Mouse (Mus musculus) frontal cortex, adult 2 months (tissue): ENCODE measurements around the gene Wiz. TPM values are rescaled to one million over a fixed set of nuclear protein-coding genes. Genes with fewer than 3 reads are reported as not detected.

ENCODE experiments used
- DNase-seq, 2 experiments: peaks; one replicate each; pipeline ENCODE4 v3.0.0; 2022; ENCODE audit warnings: low spot score in 1 of 2; ENCODE audit errors: extremely low spot score in 1 of 2
- polyA plus RNA-seq: library from polyadenylated mRNA; depleted of rRNA; stranded (reverse); fragments of >200 nt; gene quantifications from 2 replicates; pipeline ENCODE4 v1.2.3, GENCODE M21; 2012; rRNA removed

Gene Wiz
- 38.6 and 41.4 TPM in 2 replicates for polyA plus RNA-seq

DNA sequence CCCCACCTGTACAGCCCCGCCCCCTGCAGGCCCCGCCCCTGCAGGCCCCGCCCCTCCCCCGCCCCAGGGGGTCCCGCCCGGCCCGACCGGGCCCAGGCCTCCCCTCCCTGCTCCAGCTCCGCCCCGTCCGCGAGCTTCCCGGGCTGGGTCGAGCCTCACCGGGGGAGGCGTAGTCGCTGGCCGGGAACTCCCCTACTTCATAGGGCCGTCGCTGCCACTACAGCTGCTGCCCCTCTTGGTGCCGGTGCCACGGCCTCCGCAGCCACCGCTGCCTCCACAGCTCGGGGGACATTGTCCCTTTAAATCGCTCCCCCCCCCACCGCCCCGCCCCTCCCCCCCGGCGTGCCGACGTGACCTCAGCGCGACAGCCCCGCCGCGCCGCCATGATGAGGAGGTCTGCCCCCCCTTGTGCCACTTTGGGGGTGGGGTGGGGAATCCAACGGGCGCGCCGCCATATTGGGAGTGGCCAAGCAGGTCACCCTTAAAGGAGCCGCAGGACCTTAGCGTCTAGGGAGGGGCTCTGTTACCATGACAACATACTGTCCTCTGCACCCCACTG is at the start of gene Wiz:
Gene Wiz, minus strand, starts transcription at position 339 of the 559 bp plus-strand sequence.
- peak; percentile 89 to 96 for DNase-seq

DNA sequence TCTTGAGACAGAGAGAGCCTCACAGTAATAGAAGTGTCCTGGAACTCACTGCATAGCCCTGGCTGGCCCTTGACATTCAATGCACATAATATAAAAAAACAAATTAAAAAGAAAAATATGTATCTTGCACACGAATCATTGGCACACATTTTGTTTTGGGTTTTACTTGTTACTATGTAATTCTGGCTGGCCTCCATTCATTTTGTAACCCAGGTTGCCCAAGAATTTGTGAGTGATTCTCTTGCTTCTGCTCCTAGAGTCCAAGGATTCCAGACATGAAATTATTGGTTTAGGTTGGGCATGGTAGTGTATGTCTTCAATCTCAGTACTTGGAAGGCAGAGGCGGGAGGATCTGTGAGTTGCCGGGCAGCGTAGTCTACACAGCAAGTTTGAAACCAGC is 47.9 kb upstream of the Wiz start:
- DNase-seq, result no peak

DNA sequence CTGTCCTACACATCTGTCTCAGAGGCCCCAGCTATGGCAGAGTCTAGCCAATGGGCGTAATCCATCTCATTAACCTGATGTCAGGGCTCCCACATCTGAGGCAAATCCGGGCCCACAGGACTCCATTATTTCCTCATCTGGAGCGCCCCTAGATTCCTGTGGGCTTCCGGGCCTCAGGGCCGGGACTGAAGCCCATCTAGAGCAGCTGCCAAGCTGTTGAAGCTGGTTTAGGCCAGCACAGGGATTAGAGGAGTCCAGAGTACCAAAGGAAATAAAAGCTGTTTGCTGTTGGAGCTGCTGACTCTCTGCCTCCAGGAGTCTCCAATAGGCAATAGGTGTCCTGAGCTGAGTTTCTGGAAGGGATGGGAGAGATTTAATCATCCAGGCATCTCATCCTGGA is 45.9 kb upstream of the Wiz start:
- no peak for DNase-seq

DNA sequence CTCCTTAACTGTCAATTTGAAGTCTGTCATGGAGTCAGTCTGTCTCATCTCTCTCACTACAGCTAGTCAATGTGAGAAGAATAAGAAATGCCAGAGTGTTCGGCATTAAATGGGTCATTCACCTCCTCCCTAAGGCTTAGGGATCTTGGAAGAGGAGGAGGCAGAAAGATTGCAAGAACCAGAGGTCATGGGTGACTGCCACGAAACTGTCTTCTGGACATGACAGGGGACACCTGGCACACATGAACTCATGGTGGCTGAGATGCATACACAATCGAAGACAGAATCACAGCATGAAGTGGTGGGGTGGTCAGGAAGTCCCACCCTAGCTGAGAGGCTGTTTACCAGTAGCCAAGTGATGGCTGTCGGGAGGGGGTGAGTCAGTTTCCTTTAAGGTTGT is 45.1 kb upstream of the Wiz start:
- no peak for DNase-seq

DNA sequence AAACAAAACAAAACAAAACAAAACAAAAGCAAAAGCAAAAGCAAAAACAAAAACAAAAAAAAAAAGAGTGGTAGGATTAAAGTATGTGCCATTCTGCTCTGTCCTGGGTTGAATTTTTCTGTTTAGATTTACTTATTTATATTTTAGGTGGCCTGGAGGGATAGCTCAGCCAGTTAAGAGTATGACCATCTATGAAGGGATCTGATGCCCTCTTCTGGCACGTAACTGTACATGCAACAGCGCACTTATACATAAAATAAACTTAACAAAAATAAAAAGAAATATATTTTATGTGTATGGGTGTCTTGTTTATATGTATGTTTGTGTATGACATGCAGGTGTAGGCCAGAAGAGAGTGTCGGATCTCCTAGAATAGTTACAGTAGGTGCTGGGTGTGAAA is 42.7 kb upstream of the Wiz start:
- peak in 1 of 2 experiments; percentile 7 for DNase-seq

DNA sequence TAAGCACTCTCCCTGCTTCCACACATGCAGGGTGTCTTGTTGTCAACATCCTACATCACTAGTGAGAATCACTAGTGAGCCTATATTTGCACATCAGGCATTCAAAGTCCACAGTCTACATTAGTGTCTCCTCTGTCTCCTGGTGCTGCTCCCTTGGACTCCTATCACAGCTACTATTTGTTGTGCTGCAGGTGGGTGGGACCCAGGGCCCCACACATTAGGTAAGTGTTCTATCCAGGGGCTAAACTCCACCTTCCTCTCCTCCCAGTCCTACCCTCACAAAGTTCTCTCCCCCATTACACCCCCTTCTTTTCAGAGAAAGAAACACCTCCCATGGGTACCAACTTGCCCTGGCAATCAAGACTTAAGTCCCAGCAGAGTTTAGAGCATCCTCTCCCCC is 37.4 kb upstream of the Wiz start:
- DNase-seq, result no peak

DNA sequence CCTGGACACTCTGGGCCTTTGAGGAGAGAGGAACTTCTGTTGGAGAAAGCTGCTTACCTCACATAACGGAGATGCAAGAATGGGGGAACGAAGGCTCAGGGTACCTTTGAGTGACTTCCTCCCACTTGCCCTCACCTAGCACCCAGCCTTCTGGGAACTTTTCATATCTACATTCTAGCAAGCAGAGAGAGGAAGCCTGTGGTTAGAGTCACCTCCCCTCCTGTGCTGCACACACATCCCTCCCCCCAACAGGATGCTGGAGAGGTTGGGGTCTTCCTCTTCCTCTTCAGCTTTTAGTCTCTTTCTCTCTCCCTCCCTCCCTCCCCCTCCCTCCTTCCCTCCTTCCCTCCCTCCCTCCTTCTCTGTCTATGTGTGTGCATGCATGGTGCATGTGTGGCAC is 34.8 kb upstream of the Wiz start, which contains the start of gene Pglyrp2:
Gene Pglyrp2, minus strand, starts transcription at position 134 of the 400 bp plus-strand sequence.
- DNase-seq, result no peak

DNA sequence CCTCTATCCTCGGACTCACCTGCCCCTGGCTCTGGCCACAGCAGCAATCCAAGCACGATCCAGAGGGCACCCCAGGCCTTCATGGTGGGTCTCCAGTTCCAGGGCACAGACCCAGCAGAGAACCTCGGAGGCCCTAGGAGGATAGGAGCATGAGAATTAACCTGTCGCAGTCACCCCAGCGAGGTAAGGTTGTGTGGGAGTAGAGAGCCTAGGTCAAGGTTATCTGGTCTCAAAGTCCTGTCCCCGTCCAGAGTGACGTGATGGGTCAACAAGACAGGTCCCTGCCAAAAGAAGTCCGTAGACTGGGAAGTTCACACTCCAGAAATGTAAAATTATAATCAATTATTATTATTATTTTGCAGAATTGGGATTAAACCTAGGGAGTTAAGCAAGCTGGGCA is 31.5 kb upstream of the Wiz start:
- no peak for DNase-seq

DNA sequence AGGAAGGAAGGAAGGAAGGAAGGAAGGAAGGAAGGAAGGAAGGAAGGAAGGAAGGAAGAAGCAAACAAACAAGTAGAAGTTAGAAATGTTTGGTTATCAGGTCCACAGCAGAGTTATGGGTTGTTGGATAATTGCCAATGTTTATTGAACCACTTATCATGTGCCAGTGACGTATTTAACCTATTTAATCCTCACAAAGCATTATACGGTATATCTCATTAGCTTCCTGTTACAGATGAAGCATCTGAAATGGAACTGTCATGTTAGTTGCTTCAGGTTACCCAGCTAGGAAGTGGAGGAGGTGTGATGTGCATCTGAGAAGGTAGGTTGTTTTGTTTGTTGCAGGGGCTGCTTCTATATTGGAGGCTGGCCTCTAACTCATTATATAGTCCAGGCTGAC is 30.8 kb upstream of the Wiz start:
- no peak for DNase-seq

DNA sequence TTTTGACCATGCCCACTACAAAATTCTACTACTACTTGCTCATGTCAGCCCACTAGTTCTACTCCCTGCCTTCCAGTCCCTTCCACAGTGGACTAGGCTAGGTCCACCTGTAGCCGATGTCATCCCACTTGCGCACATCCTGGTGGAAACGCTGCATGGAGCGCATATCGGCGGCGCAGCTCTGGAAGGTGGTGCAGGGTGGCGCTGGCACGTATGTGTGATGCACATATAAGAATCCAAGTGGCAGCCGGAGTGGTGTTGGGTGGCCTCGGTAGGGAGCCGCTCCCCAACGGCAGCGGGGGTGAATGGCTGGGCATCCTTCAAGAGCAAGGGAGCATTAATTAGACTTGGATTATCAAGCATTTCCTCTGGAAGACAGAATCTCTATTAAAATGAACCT is 27.5 kb upstream of the Wiz start:
- DNase-seq, result no peak

DNA sequence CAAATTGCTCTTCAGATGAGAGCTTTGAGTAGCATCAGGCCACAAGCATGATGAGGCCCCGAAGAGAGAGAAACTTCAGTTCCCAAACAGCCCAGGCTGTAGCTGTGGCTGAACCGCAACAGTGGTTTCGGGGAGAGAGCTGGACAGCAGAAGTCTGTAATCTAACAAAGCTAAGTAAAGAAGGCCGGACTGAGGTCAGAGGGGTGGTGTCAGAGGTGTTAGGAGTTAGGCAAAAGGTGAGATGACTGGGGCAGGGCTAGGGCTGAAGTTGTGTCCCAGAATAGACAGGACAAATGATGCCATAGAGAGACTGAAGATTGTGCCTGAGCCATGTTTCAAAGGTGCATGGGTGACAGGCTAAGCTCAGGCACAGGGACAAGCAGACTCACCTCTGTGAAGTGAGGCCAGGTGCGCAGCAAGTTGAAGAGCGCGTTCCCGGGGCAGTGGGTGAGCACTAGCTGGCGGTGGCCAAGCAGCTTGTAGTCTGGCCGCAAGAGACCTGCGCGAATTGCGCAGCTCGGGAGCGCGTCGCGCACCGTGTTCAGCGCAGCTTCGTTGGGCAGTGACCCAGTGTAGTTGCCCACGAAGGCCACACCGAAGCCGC is 26.3 kb upstream of the Wiz start:
- DNase-seq, result no peak

DNA sequence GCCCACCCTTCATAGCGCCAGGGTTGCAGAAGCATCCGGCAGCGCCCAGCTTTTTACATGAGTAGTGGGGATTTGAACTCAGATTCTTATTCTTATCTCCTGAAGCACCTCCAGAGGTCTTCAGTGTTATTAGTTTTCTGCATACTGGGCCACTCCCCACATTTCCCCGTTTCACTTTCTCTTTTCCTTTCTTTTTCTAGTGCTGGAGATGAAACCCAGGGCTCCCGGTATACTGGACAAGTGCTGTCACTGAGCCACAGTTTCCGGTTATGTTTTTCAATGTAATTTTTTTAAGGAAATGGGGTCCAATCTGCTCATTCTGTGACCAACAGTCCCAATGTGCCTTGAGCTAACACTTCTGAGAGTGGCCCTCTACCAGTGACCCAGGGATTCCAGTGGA is 22.7 kb upstream of the Wiz start:
- no peak for DNase-seq

DNA sequence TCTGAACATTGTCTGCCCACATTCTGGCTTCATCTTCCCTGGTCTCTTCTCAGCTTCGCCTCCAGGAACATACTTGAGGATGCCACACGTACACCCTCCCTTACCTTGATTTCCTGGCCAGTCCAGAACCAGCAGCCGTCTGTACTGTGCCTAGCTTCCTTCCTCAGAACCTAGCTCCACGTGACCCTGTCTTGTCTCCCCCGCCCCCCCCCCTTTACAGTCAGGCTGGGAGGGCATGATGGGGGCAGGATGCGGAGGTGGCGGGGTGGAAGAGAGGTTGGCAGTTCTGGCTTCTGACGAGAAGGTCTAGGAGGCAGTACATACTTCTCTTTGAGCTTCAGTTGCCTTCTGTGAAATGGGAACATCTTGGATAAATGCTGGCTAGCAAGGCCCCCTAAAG is 14.2 kb upstream of the Wiz start, which contains the start of gene Rasal3:
Gene Rasal3, minus strand, starts transcription at position 167 of the 400 bp plus-strand sequence.
- no peak for DNase-seq

DNA sequence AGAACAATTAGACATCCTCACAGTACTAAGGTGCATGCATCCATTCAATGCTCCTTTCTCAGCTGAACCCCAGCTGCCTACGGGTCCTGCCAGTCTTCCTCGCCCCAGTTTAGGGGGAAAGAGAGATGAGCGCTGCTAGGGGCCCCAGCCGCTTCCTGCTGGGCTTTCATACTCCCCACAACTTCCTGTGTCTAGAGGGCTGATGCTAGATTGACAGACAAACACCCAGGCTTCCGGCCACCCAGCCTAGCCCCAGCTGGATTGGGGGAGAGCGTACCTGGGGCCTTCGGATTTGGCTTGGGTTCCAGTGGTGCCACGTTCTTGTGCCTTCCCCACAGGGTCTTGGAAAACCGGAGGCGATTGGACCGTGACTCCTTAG is 13.5 kb upstream of the Wiz start:
- no peak for DNase-seq

DNA sequence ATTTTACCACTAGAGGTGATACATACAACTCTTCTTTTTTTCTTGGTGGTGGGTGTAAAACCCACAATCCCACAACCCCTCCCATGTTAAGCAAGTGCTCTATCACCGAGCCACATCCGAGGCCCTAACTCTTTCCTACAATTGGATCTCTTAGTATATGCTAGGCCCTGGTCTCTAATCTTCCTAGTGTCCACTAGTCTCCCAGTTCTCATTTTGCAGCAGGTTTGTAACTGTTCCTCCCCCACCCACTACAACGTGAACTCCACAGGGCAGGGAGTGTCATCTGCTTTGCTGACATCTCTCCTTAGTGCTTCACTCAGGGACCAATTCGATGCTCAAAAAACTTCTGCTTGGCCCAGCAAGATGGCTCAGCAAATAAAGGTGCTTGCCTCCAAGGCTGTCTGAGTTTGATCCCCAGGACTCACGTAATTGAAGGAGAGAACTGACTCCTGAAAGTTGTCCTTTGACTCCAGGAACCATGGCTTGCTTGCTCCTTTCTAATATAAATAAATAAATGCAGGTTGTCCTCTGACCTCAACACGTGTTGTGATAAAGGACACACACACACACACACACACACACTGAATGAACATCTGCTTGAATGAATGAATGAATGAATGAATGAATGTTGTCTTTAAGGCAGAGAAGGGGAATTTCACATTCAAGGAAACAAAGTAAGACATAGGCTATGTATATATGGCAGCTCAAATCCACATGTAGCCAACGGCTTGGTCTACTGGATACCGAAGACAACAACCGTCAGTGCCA is 13.0 kb upstream of the Wiz start:
- DNase-seq, result no peak

DNA sequence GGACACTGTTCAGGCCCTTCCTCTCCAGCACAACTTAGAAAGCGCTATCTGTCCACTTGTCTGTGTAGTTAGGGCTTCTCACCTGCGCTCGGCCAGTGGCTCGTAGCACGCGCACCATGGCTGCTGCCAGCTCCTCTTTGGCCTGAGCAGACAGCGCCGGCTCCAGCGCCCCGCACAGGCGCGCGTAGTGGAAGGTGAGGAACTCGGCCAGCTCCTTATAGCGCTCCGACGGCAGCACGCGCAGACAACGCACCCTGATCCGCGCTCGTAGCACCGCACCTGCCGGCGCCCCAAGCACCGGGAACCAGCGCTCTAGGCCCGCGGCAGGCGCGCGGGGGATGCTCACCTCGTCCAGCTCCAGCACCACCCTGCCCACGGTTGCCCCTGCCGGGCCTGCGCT is 7.0 kb upstream of the Wiz start:
- DNase-seq, result no peak

DNA sequence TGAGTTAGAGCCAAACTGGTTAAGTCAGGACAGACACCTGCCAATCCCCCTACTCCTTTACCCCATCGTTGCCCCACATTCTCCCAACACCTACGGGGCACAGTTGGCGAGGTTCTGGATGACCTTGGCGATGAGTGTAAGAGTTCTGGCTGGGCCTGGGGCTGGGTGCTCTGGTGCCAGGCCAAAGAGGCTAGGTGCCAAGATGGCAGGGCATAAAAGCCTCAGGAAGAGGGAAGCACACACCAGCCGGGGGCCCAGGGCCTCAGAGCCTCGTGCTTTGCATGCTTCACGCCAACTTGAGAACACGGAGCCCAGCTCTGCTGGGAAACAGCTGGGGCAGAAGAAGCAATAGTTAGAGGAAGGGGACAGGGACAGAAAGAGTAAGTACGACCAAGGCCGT is 4.7 kb upstream of the Wiz start:
- no peak for DNase-seq

DNA sequence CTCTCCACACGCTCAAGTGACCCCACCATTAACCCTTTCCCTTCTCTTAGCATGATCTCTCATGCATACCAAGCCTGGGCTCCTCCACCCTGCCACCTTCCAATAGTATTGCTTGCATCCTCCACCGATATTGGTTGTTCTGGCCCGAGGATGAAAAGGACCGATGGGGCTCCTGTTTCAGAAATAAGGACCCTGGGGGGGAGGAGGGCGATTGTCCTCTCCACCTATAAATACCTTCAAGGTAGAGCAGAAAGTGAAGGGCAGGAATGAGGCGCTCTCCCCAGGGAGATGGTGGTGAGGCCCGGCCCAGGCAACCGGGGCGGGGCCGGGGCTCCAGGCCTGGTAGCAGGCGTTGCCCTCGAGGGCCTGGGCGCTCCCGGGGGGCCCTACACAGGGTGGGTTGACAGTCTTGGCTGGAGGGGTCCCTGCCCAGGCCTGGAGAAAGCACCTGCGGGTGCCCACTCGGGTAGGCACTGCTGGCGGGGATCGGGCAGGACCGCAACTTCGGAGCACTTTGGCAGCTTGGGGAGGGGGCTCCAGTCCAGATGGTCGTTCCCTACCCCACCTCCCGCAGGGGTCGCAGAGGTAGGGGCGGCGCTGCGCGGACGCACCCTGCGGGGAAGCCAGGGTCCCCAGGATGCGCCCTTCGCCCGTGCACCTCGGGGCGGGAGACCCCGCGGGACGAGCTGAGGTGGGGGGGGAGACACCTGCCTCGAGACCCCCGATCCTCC is 704 bp downstream of the Wiz start:
- DNase-seq, result peak in 1 of 2 experiments; percentile 16

DNA sequence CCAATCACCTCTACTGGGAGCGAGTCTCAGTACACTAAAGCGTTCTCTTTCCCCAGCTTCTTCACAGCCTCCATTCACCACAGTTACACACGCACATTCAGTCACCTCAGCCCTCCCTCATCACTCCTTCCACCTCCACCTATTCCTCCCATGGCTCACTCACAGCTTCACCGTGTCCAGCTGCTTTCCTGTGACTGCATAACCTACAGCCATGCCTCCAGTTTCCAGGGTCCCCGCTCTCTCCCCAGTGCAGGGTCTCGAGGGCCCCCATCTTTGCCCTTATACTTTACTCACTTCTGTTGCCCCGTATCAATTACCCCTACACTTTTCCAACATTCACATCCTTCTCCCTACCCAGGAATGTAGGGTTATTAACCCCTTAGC is 1.3 kb downstream of the Wiz start:
- peak in 1 of 2 experiments; percentile 12 for DNase-seq

DNA sequence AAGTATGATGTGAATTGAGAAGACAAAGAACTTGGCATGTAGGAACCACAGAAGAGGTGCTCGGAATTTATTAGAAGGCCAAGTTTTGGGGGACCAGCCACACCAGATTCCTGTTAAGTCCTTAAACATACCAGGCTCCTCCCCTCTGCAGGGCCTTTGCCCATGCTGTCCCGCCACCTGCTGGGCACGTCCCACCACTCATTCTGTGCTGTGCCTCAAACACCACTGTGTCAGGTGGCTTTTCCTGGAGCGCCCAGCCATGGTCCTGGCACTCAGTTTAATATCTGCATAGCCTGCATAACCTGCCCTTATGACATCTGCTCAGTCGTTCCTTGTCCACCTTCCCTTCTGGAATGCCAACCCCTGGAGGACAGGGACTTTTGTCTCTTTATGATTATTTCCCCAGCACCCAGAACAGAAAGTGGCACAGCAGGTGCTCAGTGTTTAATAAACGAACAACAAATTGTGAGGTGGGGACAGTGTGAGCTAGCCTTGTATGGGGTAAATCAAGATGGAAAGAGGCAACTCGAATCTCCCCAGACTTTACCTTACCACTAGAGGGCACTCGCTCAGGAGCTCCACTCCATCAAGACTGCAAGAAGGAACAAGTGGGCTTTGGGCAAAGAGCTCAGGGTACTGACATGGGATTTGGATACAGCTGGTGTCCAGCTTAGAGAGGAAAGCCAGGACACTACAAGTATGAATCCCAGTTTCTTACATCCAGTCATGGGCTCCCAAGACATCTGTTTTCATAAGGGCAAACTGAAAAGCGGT is 2.4 kb downstream of the Wiz start:
- peak in 1 of 2 experiments; percentile 74 for DNase-seq

DNA sequence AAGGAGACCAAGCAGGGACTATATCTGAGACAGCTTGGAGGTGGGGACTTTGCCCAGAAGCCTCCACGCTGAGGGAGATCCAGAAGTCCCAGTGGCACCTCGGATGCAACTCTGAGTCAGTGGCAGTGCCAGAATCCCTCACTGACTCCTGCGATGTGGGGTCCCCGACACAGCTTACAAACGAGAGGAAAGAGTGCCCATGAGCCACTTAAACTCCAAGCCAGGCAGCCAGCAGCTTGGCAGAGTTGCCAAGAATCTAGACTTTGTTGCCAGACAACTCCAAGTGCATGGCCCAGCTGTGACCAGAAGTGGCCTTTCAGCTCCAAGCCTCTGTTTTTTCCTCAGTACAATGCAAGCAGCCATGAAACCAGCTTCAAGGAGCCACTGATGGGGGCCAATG is 5.6 kb downstream of the Wiz start:
- DNase-seq, result no peak
